Mouse (Mus musculus) cortical plate, adult 2 months (tissue): ENCODE measurements at regions not wholly inside any gene's neighbourhood (a gene's known extent, or its start where the extent isn't known, plus 50 kb on each side); places are given as distances from the start of the nearest gene placed in this dataset.

ENCODE experiments used
- CTCF ChIP-seq: fragments of 200-500 bp; IDR thresholded peaks from 2 replicates; pipeline ENCODE4 v1.5.1; 2011; ENCODE audit warnings: mild to moderate bottlenecking, control low read depth, low read length; ENCODE audit not compliant: insufficient read depth; ENCODE audit errors: extremely low read depth
- POLR2A ChIP-seq: fragments of 200-500 bp; IDR thresholded peaks from 2 replicates; pipeline ENCODE4 v1.6.1; 2011; ENCODE audit warnings: mild to moderate bottlenecking, low read length, control low read depth; ENCODE audit not compliant: insufficient read depth; ENCODE audit errors: extremely low read depth

- TF ChIP-seq POLR2A, result no peak
- TF ChIP-seq CTCF, result no peak
These were observed 632.2 kb upstream of the Zeb2 start for GRCm38 (mm10) chr2:45749379-45749778.
